Mouse (Mus musculus) CH12.LX (cell line): ENCODE measurements around the gene Hmgcs1. TPM values are rescaled to one million over a fixed set of nuclear protein-coding genes. Genes with fewer than 3 reads are reported as not detected.

ENCODE experiments used
- DNase-seq: peaks from one replicate; pipeline ENCODE4 v3.0.0-alpha.2; 2013; ENCODE audit errors: extremely low read depth
- H3K27ac ChIP-seq: 2 replicates; pipeline ENCODE4 v1.5.1; 2012; ENCODE audit warnings: low read depth, mild to moderate bottlenecking, control low read depth, moderate library complexity; ENCODE audit not compliant: insufficient read depth
- H3K27me3 ChIP-seq: replicated peaks from 2 replicates; pipeline ENCODE3; 2012; ENCODE audit warnings: inconsistent platforms
- H3K36me3 ChIP-seq, 2 experiments: replicated peaks in 1 of 2; 2 replicates each; pipeline versions ENCODE3 to v1.6.1; 2012; ENCODE audit warnings: inconsistent platforms in 1 of 2, low read length in 1 of 2, mild to moderate bottlenecking in 1 of 2, mixed read lengths in 1 of 2, moderate library complexity in 1 of 2; ENCODE audit not compliant: control insufficient read depth in 1 of 2, insufficient read depth in 1 of 2
- H3K4me1 ChIP-seq, 2 experiments: 2 replicates each; pipeline ENCODE4 v1.6.1; 2012; ENCODE audit warnings: inconsistent platforms in 1 of 2, moderate library complexity in 1 of 2; ENCODE audit not compliant: insufficient read depth in 2 of 2, control insufficient read depth in 1 of 2
- H3K4me2 ChIP-seq: 2 replicates; pipeline ENCODE4 v1.6.1; 2012; ENCODE audit warnings: low read depth, mild to moderate bottlenecking, control low read depth; ENCODE audit not compliant: poor library complexity, insufficient read depth, severe bottlenecking
- H3K4me3 ChIP-seq, 3 experiments: fragments of 150-350 bp in 1 of 3; sonication (generic) in 1 of 3; replicated peaks in 1 of 3; 2 replicates each; pipeline versions ENCODE3 to v1.5.1; 2011 to 2012; ENCODE audit warnings: low read depth in 2 of 3, low read length in 2 of 3, mild to moderate bottlenecking in 2 of 3, moderate library complexity in 2 of 3, control low read depth in 1 of 3, improper control_type of control experiment in 1 of 3, inconsistent platforms in 1 of 3, mixed read lengths in 1 of 3; ENCODE audit not compliant: poor library complexity in 1 of 3
- H3K79me2 ChIP-seq: replicated peaks from 2 replicates; pipeline ENCODE4 v1.6.1; 2012; ENCODE audit warnings: mild to moderate bottlenecking, moderate library complexity; ENCODE audit not compliant: control insufficient read depth, poor library complexity, insufficient read depth, severe bottlenecking; ENCODE audit errors: extremely low read depth
- H3K9ac ChIP-seq: 2 replicates; pipeline ENCODE4 v1.6.1; 2012; ENCODE audit warnings: low read depth, mild to moderate bottlenecking, control low read depth, moderate library complexity; ENCODE audit not compliant: insufficient read depth
- H3K9me3 ChIP-seq: replicated peaks from 2 replicates; pipeline ENCODE3; 2012; ENCODE audit warnings: low read length, inconsistent platforms, mixed read lengths
- BHLHE40 ChIP-seq: IDR thresholded peaks from 2 replicates; pipeline ENCODE4 v1.6.1; 2011; ENCODE audit warnings: mild to moderate bottlenecking, low read depth, low read length, improper control_type of control experiment
- CHD1 ChIP-seq: IDR thresholded peaks from 2 replicates; pipeline ENCODE4 v1.6.1; 2012; ENCODE audit warnings: low read depth, low read length, improper control_type of control experiment, inconsistent platforms
- CHD2 ChIP-seq: IDR thresholded peaks from 2 replicates; pipeline ENCODE4 v1.6.1; 2011; ENCODE audit warnings: low read length, improper control_type of control experiment
- CTCF ChIP-seq, 2 experiments: IDR thresholded peaks in 1 of 2; conservative IDR thresholded peaks in 1 of 2; 2 replicates each; pipeline ENCODE4 v1.5.1; 2011 to 2012; ENCODE audit warnings: low read depth in 2 of 2, low read length in 2 of 2, improper control_type of control experiment in 1 of 2, inconsistent platforms in 1 of 2, mild to moderate bottlenecking in 1 of 2, moderate library complexity in 1 of 2
- E2F4 ChIP-seq: IDR thresholded peaks from 2 replicates; pipeline ENCODE4 v1.6.1; 2011; ENCODE audit warnings: low read depth, low read length, improper control_type of control experiment; ENCODE audit not compliant: insufficient replicate concordance
- ELF1 ChIP-seq: IDR thresholded peaks from 2 replicates; pipeline ENCODE4 v1.6.1; 2014; ENCODE audit warnings: low read depth, mild to moderate bottlenecking, inconsistent platforms, low read length, improper control_type of control experiment
- EP300 ChIP-seq: IDR thresholded peaks from 2 replicates; pipeline ENCODE4 v1.6.1; 2011; ENCODE audit warnings: low read length, improper control_type of control experiment
- ETS1 ChIP-seq: conservative IDR thresholded peaks from 2 replicates; pipeline ENCODE4 v1.6.1; 2012; ENCODE audit warnings: low read depth, mild to moderate bottlenecking, inconsistent platforms, low read length, improper control_type of control experiment, moderate library complexity
- GABPA ChIP-seq: IDR thresholded peaks from 2 replicates; pipeline ENCODE4 v1.6.1; 2012; ENCODE audit warnings: low read depth, low read length, improper control_type of control experiment, inconsistent platforms; ENCODE audit not compliant: insufficient replicate concordance
- HCFC1 ChIP-seq: IDR thresholded peaks from 2 replicates; pipeline ENCODE4 v1.6.1; 2012; ENCODE audit warnings: low read depth, mild to moderate bottlenecking, inconsistent platforms, low read length, improper control_type of control experiment
- IRF4 ChIP-seq: IDR thresholded peaks from 2 replicates; pipeline ENCODE4 v1.6.1; 2014; ENCODE audit warnings: low read depth, mild to moderate bottlenecking, inconsistent platforms, low read length, improper control_type of control experiment
- JUN ChIP-seq: IDR thresholded peaks from 2 replicates; pipeline ENCODE4 v1.6.1; 2011; ENCODE audit warnings: low read depth, mild to moderate bottlenecking, low read length, improper control_type of control experiment, moderate library complexity; ENCODE audit not compliant: insufficient read depth
- JUND ChIP-seq: conservative IDR thresholded peaks from 2 replicates; pipeline ENCODE4 v1.6.1; 2011; ENCODE audit warnings: low read depth, low read length, improper control_type of control experiment
- KAT2A ChIP-seq: IDR thresholded peaks from 2 replicates; pipeline ENCODE4 v1.6.1; 2012; ENCODE audit warnings: low read length, improper control_type of control experiment, inconsistent platforms; ENCODE audit not compliant: insufficient replicate concordance
- MAFK ChIP-seq: IDR thresholded peaks from 2 replicates; pipeline ENCODE4 v1.6.1; 2011; ENCODE audit warnings: low read length, improper control_type of control experiment; ENCODE audit not compliant: insufficient replicate concordance
- MAX ChIP-seq: IDR thresholded peaks from 2 replicates; pipeline ENCODE4 v1.6.1; 2011; ENCODE audit warnings: low read length, improper control_type of control experiment
- MAZ ChIP-seq: IDR thresholded peaks from 2 replicates; pipeline ENCODE4 v1.6.1; 2012; ENCODE audit warnings: low read depth, mild to moderate bottlenecking, inconsistent platforms, low read length, improper control_type of control experiment, moderate library complexity
- MEF2A ChIP-seq: IDR thresholded peaks from 2 replicates; pipeline ENCODE4 v1.6.1; 2014; ENCODE audit warnings: low read depth, mild to moderate bottlenecking, inconsistent platforms, low read length, improper control_type of control experiment, borderline replicate concordance
- MXI1 ChIP-seq: IDR thresholded peaks from 2 replicates; pipeline ENCODE4 v1.6.1; 2011; ENCODE audit warnings: mild to moderate bottlenecking, low read depth, low read length, improper control_type of control experiment
- MYC ChIP-seq: IDR thresholded peaks from 2 replicates; pipeline ENCODE4 v1.6.1; 2011; ENCODE audit warnings: low read depth, mild to moderate bottlenecking, improper control_type of control experiment, low read length
- NELFE ChIP-seq: IDR thresholded peaks from 2 replicates; pipeline ENCODE4 v1.6.1; 2011; ENCODE audit warnings: low read depth, low read length, improper control_type of control experiment
- NRF1 ChIP-seq: IDR thresholded peaks from 2 replicates; pipeline ENCODE4 v1.6.1; 2014; ENCODE audit warnings: low read depth, mild to moderate bottlenecking, inconsistent platforms, low read length, improper control_type of control experiment, moderate library complexity
- PAX5 ChIP-seq: IDR thresholded peaks from 2 replicates; pipeline ENCODE4 v1.6.1; 2012; ENCODE audit warnings: low read length, inconsistent platforms, mixed read lengths
- POLR2A ChIP-seq: IDR thresholded peaks from 2 replicates; pipeline ENCODE4 v1.6.1; 2011; ENCODE audit warnings: low read depth, mild to moderate bottlenecking, improper control_type of control experiment, low read length
- POLR2AphosphoS2 ChIP-seq: IDR thresholded peaks from 2 replicates; pipeline ENCODE4 v1.6.1; 2011; ENCODE audit warnings: low read depth, low read length, improper control_type of control experiment
- RAD21 ChIP-seq: IDR thresholded peaks from 2 replicates; pipeline ENCODE4 v1.6.1; 2011; ENCODE audit warnings: low read depth, mild to moderate bottlenecking, low read length, improper control_type of control experiment, moderate library complexity
- RCOR1 ChIP-seq: conservative IDR thresholded peaks from 2 replicates; pipeline ENCODE4 v1.6.1; 2012; ENCODE audit warnings: low read depth, mild to moderate bottlenecking, inconsistent platforms, low read length, improper control_type of control experiment
- SIN3A ChIP-seq: IDR thresholded peaks from 2 replicates; pipeline ENCODE4 v1.6.1; 2012; ENCODE audit warnings: low read length, improper control_type of control experiment, inconsistent platforms
- SMC3 ChIP-seq: IDR thresholded peaks from 2 replicates; pipeline ENCODE4 v1.6.1; 2011; ENCODE audit warnings: low read depth, low read length, improper control_type of control experiment
- TBP ChIP-seq: conservative IDR thresholded peaks from 2 replicates; pipeline ENCODE4 v1.6.1; 2011; ENCODE audit warnings: low read depth, low read length, improper control_type of control experiment
- TCF12 ChIP-seq: IDR thresholded peaks from 2 replicates; pipeline ENCODE4 v1.6.1; 2014; ENCODE audit warnings: low read depth, mild to moderate bottlenecking, inconsistent platforms, low read length, improper control_type of control experiment
- UBTF ChIP-seq: IDR thresholded peaks from 2 replicates; pipeline ENCODE4 v1.6.1; 2012; ENCODE audit warnings: low read depth, mild to moderate bottlenecking, inconsistent platforms, low read length, improper control_type of control experiment, moderate library complexity
- USF1 ChIP-seq: IDR thresholded peaks from 2 replicates; pipeline ENCODE4 v1.6.1; 2014; ENCODE audit warnings: low read depth, mild to moderate bottlenecking, inconsistent platforms, low read length, improper control_type of control experiment
- USF2 ChIP-seq: conservative IDR thresholded peaks from 2 replicates; pipeline ENCODE4 v1.6.1; 2011; ENCODE audit warnings: low read depth, low read length, improper control_type of control experiment
- ZC3H11A ChIP-seq: IDR thresholded peaks from 2 replicates; pipeline ENCODE4 v1.6.1; 2012; ENCODE audit warnings: low read depth, mild to moderate bottlenecking, inconsistent platforms, low read length, improper control_type of control experiment
- ZKSCAN1 ChIP-seq: IDR thresholded peaks from 2 replicates; pipeline ENCODE4 v1.6.1; 2012; ENCODE audit warnings: low read depth, inconsistent platforms, low read length, improper control_type of control experiment, borderline replicate concordance
- ZMIZ1 ChIP-seq: IDR thresholded peaks from 2 replicates; pipeline ENCODE4 v1.6.1; 2012; ENCODE audit warnings: low read depth, mild to moderate bottlenecking, inconsistent platforms, low read length, improper control_type of control experiment
- ZNF384 ChIP-seq: IDR thresholded peaks from 2 replicates; pipeline ENCODE4 v1.6.1; 2012; ENCODE audit warnings: low read depth, low read length, improper control_type of control experiment, inconsistent platforms
- dilution Hi-C: fragments of 300-500 bp; cut with MboI; formaldehyde crosslinking; loops from 2 replicates; pipeline ENCODE4 v1.14.3; 2020; ENCODE audit warnings: low sequenced_read_pairs; ENCODE audit not compliant: extremely low pct_unique_long_range_greater_than_20kb, extremely low pct_ligation_motif_present
- in situ Hi-C: fragments of 300-500 bp; cut with MboI; formaldehyde crosslinking; loops from 3 replicates; pipeline ENCODE4 v1.14.3; 2019; ENCODE audit warnings: low sequenced_read_pairs, low pct_ligation_motif_present, low pct_unique_long_range_greater_than_20kb, mixed read lengths
- polyA plus RNA-seq: library from polyadenylated mRNA; unstranded; fragments of >175 nt; gene quantifications from 2 replicates; pipeline ENCODE4 v1.2.1, GENCODE M21; 2012; ENCODE audit warnings: low read depth; ENCODE audit not compliant: insufficient read length
- total RNA-seq, 2 experiments: library from RNA; depleted of rRNA; stranded (reverse); fragments of 300-350 nt in 1 of 2; fragments of >200 nt in 1 of 2; gene quantifications; 2 replicates each; pipeline ENCODE4 v1.2.3; 2012 to 2014

Hmgcs1 gene
- 57.6 and 61.2 TPM in 2 replicates for total RNA-seq (2012; rRNA removed)
- total RNA-seq (2014; rRNA removed) = 175 and 225 TPM in 2 replicates
- polyA plus RNA-seq = 105 and 119 TPM in 2 replicates

DNA sequence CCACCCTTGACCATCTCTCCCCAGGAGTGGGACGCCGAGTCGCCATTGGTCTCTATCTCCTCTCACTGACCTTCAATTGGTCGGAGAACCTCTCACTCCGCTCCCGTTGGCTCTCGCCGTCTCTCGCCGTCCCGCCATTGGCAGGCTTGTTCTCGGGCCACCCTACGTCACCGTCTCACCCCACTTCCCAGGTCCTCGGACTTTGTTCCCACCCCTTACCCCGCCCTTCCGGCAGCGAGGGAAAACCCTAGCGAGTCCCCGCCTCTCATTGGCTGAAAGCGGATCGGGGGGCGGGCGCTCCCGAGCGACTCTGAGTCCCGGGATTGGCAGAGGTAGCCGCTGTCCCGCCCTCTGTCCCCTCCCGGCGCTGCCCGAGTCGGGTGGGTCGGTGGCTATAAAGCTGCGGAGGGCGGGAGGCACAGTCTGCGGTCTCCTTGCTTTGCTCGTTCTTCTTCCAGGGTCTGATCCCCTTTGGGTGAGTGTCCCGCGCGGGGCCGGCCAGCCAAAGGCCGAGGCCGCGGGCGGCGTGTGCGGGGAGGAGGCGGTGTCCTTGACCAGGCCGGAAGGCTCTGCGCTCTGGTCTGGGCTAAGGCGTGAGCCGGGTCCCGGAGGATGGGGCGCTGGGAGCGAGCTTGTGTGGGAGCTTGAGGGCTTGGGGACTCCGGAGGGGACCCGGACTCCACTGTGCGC is at the start of gene Hmgcs1:
Gene Hmgcs1, plus strand, starts transcription at position 341 of the 690 bp plus-strand sequence.
- no peaks in the 10 kb centered on the region for H3K9me3 ChIP-seq
- DNase-seq = peak; percentile 99
- peak within 1 kb of the TSS; percentile 53 for H3K9ac ChIP-seq
- H3K4me3 ChIP-seq = peak within 1 kb of the TSS; percentile 75 to 97 (median 95)
- peak within 1 kb of the TSS; percentile 95 for H3K4me2 ChIP-seq
- dilution Hi-C loops = no loop called here
- H3K79me2 ChIP-seq = peaks cover 44% of the 10 kb centered on the region
- H3K27ac ChIP-seq = peak within 1 kb of the TSS; percentile 38; the same call in 1 of the 2 replicates
- H3K27me3 ChIP-seq = no peaks in the 10 kb centered on the region
- TF ChIP-seq MAFK (no peak), RCOR1 (no peak), ELF1 (peak; percentile 85), BHLHE40 (no peak), ETS1 (no peak), MEF2A (no peak; the same call in 1 of the 2 replicates), IRF4 (no peak; the same call in 1 of the 2 replicates), UBTF (0 out of 2 replicates have a peak, but pooled peaks have one; percentile 67), JUND (no peak), SIN3A (peak; percentile 15; the same call in 1 of the 2 replicates), USF2 (no peak), TBP (peak; percentile 79), PAX5 (no peak), TCF12 (peak; percentile 56), CHD2 (peak; percentile 96), NRF1 (no peak; the same call in 1 of the 2 replicates), EP300 (no peak), POLR2A (peak; percentile 89), NELFE (peak; percentile 77), RAD21 (no peak), ZMIZ1 (peak; percentile 51; the same call in 1 of the 2 replicates), JUN (no peak), CTCF (conservative IDR thresholded peaks at IDR 0.05 in 1 of 2, IDR thresholded peaks at IDR 0.05 in 1 of 2; ENCODE audit: low read depth in 2 of 2, low read length in 2 of 2) (no peak), ZKSCAN1 (no peak), ZNF384 (no peak), MAX (no peak), E2F4 (no peak), SMC3 (no peak), USF1 (no peak), MXI1 (peak; percentile 60), MAZ (no peak; the same call in 1 of the 2 replicates), POLR2AphosphoS2 (no peak), CHD1 (no peak), KAT2A (no peak), ZC3H11A (no peak), GABPA (no peak), HCFC1 (peak; percentile 69; the same call in 1 of the 2 replicates), MYC (no peak)
- in situ Hi-C loops = no loop called here
- H3K36me3 ChIP-seq = peaks cover 0 to 3% of the 10 kb centered on the region in 2 experiments
- H3K4me1 ChIP-seq = peaks cover 11 to 41% of the 10 kb centered on the region in 2 experiments; a peak in 3 of 4 replicates
